Mouse (Mus musculus) kidney, embryonic 14.5 days (tissue): ENCODE results near the gene Ercc4. TPM values are rescaled to one million over a fixed set of nuclear protein-coding genes. Genes with fewer than 3 reads are reported as not detected.

ENCODE experiments used
- ATAC-seq: fragments of 200-750 bp; cut with Nextera tagmentation; 2 replicates; pipeline ENCODE4 v1.8.0; 2017; ENCODE audit warnings: moderate number of reproducible peaks, mild to moderate bottlenecking, moderate TSS enrichment, moderate library complexity; ENCODE audit not compliant: low FRiP score, low TSS enrichment
- H3K27ac ChIP-seq: fragments of 300-500 bp; sonication (generic); 2 replicates; pipeline ENCODE4 v1.5.1; 2014; ENCODE audit warnings: low read depth, mild to moderate bottlenecking, low read length, moderate library complexity, mixed read lengths
- H3K27me3 ChIP-seq: fragments of 300-500 bp; sonication (generic); 2 replicates; pipeline ENCODE4 v1.6.1; 2014; ENCODE audit warnings: mild to moderate bottlenecking, low read length; ENCODE audit not compliant: control insufficient read depth, insufficient read depth
- H3K36me3 ChIP-seq: fragments of 300-500 bp; sonication (generic); 2 replicates; pipeline ENCODE4 v1.6.1; 2014; ENCODE audit warnings: low read length, mixed read lengths; ENCODE audit not compliant: control insufficient read depth, insufficient read depth
- H3K4me1 ChIP-seq: fragments of 300-500 bp; sonication (generic); 2 replicates; pipeline ENCODE4 v1.6.1; 2014; ENCODE audit warnings: low read length, mixed read lengths; ENCODE audit not compliant: control insufficient read depth, insufficient read depth
- H3K4me2 ChIP-seq: fragments of 300-500 bp; sonication (generic); replicated peaks from 2 replicates; pipeline ENCODE4 v1.6.1; 2014; ENCODE audit warnings: low read depth, mild to moderate bottlenecking, low read length
- H3K4me3 ChIP-seq: fragments of 300-500 bp; sonication (generic); 2 replicates; pipeline ENCODE4 v1.5.1; 2014; ENCODE audit warnings: mild to moderate bottlenecking, low read length
- H3K9ac ChIP-seq: fragments of 300-500 bp; sonication (generic); 2 replicates; pipeline ENCODE4 v1.6.1; 2014; ENCODE audit warnings: low read depth, mild to moderate bottlenecking, low read length, moderate library complexity
- H3K9me3 ChIP-seq: fragments of 300-500 bp; sonication (generic); 2 replicates; pipeline ENCODE4 v1.6.1; 2016; ENCODE audit warnings: low read length; ENCODE audit not compliant: control insufficient read depth
- WGBS: fragments of 180-500 bp; shearing (Covaris S2); extraction: QIAGEN DNeasy Blood & Tissue Kit; methylation state at CpG from one replicate; pipeline ENCODE4 v1.1.7; 2014; 5-methylcytosine and 5-hydroxymethylcytosine counted together
- polyA plus RNA-seq: library from polyadenylated mRNA; unstranded; fragments of >200 nt; fragmentation: Nextera tagmentation; extraction: Ambion mirVana; gene quantifications from 2 replicates; pipeline ENCODE4 v1.2.1, GENCODE M21; 2014

The Ercc4 gene
- 9.7 and 16.1 TPM in 2 replicates for polyA plus RNA-seq

GRCm38 (mm10) chr16:13109156-13109989 lies at the start of gene Ercc4:
TSS of gene Ercc4 (plus strand) at chr16:13109684.
- peak; percentile 98 for ATAC-seq
- peak within 1 kb of the TSS; percentile 92 for H3K9ac ChIP-seq
- peak within 1 kb of the TSS; percentile 76 for H3K27ac ChIP-seq
- peak within 1 kb of the TSS; percentile 84 for H3K4me3 ChIP-seq
- 1% methylated on average over 53 of the region's 53 CpGs for WGBS
- H3K4me2 ChIP-seq = peak within 1 kb of the TSS; percentile 80
- H3K27me3 ChIP-seq = no peaks in the 10 kb centered on the region
- no peaks in the 10 kb centered on the region for H3K9me3 ChIP-seq
- peaks cover 7% of the 10 kb centered on the region for H3K4me1 ChIP-seq
- peaks cover 12% of the 10 kb centered on the region; the same call in 1 of the 2 replicates for H3K36me3 ChIP-seq

DNA sequence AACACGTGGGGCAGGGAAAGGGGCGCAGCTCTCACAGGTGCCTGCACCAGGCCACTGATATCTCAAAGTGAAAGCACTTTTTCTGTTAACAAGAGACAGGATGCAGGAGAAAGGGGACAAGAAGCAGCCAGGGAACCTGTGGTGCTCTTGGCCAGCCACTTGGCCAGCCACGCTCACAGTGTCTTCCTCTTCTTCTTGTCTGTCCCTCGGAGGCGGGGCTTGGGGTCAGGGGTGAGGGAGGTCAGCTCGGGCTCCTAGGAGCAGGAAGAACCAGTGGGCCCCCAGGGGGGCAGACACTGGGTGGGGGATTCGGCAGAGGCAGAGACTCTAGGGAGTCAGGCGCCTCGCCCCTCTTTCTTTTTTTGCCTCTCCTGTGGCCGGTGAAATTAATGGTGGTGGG lies 48.4 kb upstream of the Ercc4 start:
- peak overlapping the region; percentile 36 for H3K4me2 ChIP-seq
- no peak overlapping the region; the same call in 1 of the 2 replicates for H3K4me3 ChIP-seq
- H3K9me3 ChIP-seq = no peaks in the 10 kb centered on the region
- ATAC-seq = peak; percentile 12; the same call in 1 of the 2 replicates
- H3K36me3 ChIP-seq = no peaks in the 10 kb centered on the region
- H3K9ac ChIP-seq = no peak overlapping the region
- WGBS = 36% methylated on average over 9 of the region's 10 CpGs
- H3K4me1 ChIP-seq = no peaks in the 10 kb centered on the region
- no peaks in the 10 kb centered on the region for H3K27me3 ChIP-seq
- no peak overlapping the region for H3K27ac ChIP-seq

DNA sequence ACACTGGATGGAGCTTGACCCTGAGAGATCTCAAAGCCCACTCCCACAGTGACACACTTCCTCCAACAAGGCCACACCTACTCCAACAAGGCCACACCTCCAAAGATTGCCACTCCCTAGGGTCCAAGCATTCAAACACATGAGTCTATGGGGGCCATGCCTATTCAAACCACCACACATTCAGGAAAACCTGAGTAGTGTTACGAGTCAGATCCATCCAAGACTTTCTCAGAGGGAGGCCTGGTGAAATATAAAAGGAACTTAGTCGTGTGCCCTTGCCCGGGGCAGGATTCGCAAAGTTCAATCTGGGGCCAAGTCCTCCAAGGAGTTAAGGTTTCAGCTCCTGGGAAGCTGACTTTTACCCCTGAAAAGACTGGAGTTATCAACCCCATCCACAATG lies 35.3 kb upstream of the Ercc4 start:
- Histone ChIP-seq H3K4me3 (no peak overlapping the region), H3K4me2 (no peak overlapping the region), H3K9ac (no peak overlapping the region), H3K9me3 (no peaks in the 10 kb centered on the region), H3K27me3 (no peaks in the 10 kb centered on the region), H3K27ac (no peak overlapping the region), H3K36me3 (no peaks in the 10 kb centered on the region), H3K4me1 (no peaks in the 10 kb centered on the region)
- WGBS = 75% methylated on average over 4 of the region's 4 CpGs
- ATAC-seq = no peak

GRCm38 (mm10) chr16:13080161-13080560 lies 29.3 kb upstream of the Ercc4 start:
- H3K9me3 ChIP-seq = no peaks in the 10 kb centered on the region
- no peak overlapping the region for H3K27ac ChIP-seq
- no peaks in the 10 kb centered on the region for H3K4me1 ChIP-seq
- H3K36me3 ChIP-seq = no peaks in the 10 kb centered on the region
- H3K4me2 ChIP-seq = no peak overlapping the region
- WGBS = 74% methylated on average over 6 of the region's 6 CpGs
- H3K9ac ChIP-seq = no peak overlapping the region
- no peaks in the 10 kb centered on the region for H3K27me3 ChIP-seq
- no peak overlapping the region for H3K4me3 ChIP-seq
- no peak for ATAC-seq

DNA sequence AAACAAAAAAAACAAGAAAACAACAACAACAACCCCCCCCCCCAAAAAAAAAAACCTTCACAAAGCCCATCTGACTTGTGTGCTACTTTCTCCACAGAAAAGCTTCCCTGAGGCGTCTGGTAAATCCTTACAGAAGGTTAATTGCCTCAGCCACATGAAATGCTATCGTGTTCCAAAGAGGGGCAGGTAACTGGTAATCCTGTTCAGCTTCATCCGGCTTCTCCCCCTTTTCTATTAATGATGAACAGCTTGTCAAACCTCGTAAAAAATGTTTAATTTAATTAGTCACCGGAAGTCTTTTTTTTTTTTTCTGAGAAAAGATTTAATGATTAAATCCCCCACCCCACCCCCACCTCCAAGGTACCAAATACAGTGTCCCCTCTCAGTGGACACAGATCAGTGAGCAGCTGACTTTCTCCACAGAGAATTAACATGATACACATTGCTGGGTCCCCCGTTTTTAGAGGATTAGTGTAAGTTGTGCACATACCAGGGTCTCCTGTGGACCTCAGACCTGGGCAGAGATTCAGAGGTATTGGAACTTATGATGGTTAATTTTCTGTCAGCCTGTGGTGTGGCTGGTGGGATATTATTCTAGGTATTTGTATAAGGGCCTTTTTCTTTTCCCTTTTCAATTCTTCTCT lies 26.2 kb upstream of the Ercc4 start:
- Histone ChIP-seq H3K27me3 (no peaks in the 10 kb centered on the region), H3K9me3 (no peaks in the 10 kb centered on the region), H3K4me2 (no peak overlapping the region), H3K4me3 (no peak overlapping the region), H3K9ac (no peak overlapping the region), H3K27ac (no peak overlapping the region), H3K4me1 (no peaks in the 10 kb centered on the region), H3K36me3 (no peaks in the 10 kb centered on the region)
- no peak for ATAC-seq
- WGBS = 49% methylated on average over 6 of the region's 6 CpGs

DNA sequence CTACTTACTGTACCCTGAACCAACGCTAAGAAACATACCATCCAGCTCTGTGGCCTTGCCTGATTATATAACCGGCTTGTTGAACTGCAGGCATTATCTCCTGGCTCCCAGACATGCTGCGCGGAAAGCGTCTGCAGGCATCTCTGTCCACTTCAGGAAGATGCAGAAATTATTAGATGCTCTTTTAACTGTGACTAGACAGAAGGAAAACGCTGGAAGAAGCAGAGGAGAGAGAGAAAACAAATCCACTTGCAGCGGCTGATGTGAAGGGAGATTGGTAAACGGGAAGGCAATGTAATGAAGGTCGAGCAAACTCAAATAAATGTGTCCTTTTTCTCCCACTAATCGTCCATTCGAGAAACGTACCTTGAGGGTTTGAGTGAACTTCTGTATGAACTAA lies 1.1 kb upstream of the Ercc4 start:
- 87% methylated on average over 12 of the region's 12 CpGs for WGBS
- ATAC-seq = no peak
- H3K9ac ChIP-seq = no peak overlapping the region

GRCm38 (mm10) chr16:13109990-13110595 lies 609 bp downstream of the Ercc4 start:
- under 1% methylated on average over 32 of the region's 32 CpGs for WGBS
- peaks cover 7% of the 10 kb centered on the region for H3K4me1 ChIP-seq
- peak overlapping the region; percentile 80 for H3K4me2 ChIP-seq
- peak overlapping the region; percentile 92 for H3K9ac ChIP-seq
- H3K4me3 ChIP-seq = peak overlapping the region; percentile 84
- ATAC-seq = peak; percentile 22; the same call in 1 of the 2 replicates
- H3K27ac ChIP-seq = peak overlapping the region; percentile 76
- no peaks in the 10 kb centered on the region for H3K27me3 ChIP-seq
- H3K9me3 ChIP-seq = no peaks in the 10 kb centered on the region
- peaks cover 17% of the 10 kb centered on the region; the same call in 1 of the 2 replicates for H3K36me3 ChIP-seq

More for the DNA sequence above, 1.1 kb upstream of the Ercc4 start:
- no peak overlapping the region for H3K4me2 ChIP-seq
- H3K36me3 ChIP-seq = peaks cover 11% of the 10 kb centered on the region; the same call in 1 of the 2 replicates
- H3K27me3 ChIP-seq = no peaks in the 10 kb centered on the region
- H3K9me3 ChIP-seq = no peaks in the 10 kb centered on the region
- no peak overlapping the region for H3K4me3 ChIP-seq
- H3K4me1 ChIP-seq = peaks cover 7% of the 10 kb centered on the region
- H3K27ac ChIP-seq = no peak overlapping the region

- H3K4me1 ChIP-seq = peaks cover 7% of the 10 kb centered on the region
- H3K4me2 ChIP-seq = no peak overlapping the region
- H3K4me3 ChIP-seq = no peak overlapping the region
- H3K27ac ChIP-seq = no peak overlapping the region
- H3K36me3 ChIP-seq = peaks cover 20% of the 10 kb centered on the region; the same call in 1 of the 2 replicates
- 98% methylated on average over 2 of the region's 2 CpGs for WGBS
- no peak overlapping the region for H3K9ac ChIP-seq
- H3K9me3 ChIP-seq = no peaks in the 10 kb centered on the region
- no peak for ATAC-seq
- no peaks in the 10 kb centered on the region for H3K27me3 ChIP-seq
These were observed 5.3 kb downstream of the Ercc4 start for GRCm38 (mm10) chr16:13114821-13115220.
